Mouse (Mus musculus): Measurements from ENCODE around the gene Cdh13. TPM values are rescaled to one million over a fixed set of nuclear protein-coding genes. Genes with fewer than 3 reads are reported as not detected.
A peak's percentile ranks its signal among the peaks of the same experiment; 100 is the strongest.

Gene Cdh13
- 100 to 1,000 TPM in 1 of 4 experiments, 10 to 100 TPM in 3; 74.1 to 101 (median 94.7) TPM for total RNA-seq (2022)

GRCm38 (mm10) chr8:118283600-118284111 is at the start of gene Cdh13:
Gene Cdh13, plus strand, starts transcription at chr8:118283733.
- DNase-seq (ENCODE audit: low spot score in 2 of 2), result peak; percentile 32 to 51

DNA sequence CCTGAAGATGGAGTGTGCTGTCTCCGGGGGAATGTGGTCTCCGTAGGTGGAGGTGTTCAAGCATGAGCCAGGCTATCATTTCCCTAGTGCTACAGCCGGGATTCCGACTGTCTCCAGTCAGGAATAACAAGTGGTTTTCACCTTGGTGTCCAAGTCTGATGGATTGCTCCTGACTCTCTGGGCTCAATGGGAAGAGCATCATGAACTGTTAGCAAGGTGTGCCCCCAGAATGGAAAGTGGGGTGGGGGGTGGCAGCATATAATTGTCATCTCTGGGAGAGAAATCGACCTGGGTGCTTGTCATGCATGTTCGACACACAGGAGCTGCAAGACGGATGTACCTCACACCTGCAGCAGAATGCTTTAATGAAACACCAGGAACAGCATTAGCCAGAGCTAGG is 47.9 kb upstream of the Cdh13 start:
- no peak for DNase-seq (ENCODE audit: low spot score in 2 of 2)

GRCm38 (mm10) chr8:118237150-118237620 is 46.3 kb upstream of the Cdh13 start:
- DNase-seq (ENCODE audit: low spot score in 2 of 2), result peak in 1 of 2 experiments; percentile 4

- no peak for DNase-seq (ENCODE audit: low spot score in 2 of 2)
These were observed 45.4 kb upstream of the Cdh13 start for GRCm38 (mm10) chr8:118238156-118238555.

GRCm38 (mm10) chr8:118239186-118239585 is 44.3 kb upstream of the Cdh13 start:
- no peak for DNase-seq (ENCODE audit: low spot score in 2 of 2)

DNA sequence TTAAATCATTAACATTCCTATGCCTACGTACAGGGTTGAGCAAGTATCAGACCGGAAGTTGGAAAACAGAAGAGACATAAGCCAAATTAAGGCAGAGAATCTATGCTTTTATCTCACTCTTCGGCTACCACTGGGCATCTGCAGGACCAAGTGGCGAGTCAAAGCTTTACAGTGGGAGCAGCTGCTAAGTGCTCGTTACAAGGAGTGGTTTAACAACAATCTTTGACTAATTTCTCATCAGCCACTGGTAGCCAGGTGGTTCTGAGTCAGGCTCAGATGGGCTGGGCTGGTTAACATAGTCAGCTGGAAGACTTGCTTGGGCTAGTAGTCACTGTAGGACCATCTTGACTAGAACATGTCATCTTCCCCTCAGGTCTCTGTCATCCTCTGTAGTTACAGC is 34.2 kb upstream of the Cdh13 start:
- no peak for DNase-seq (ENCODE audit: low spot score in 2 of 2)

DNA sequence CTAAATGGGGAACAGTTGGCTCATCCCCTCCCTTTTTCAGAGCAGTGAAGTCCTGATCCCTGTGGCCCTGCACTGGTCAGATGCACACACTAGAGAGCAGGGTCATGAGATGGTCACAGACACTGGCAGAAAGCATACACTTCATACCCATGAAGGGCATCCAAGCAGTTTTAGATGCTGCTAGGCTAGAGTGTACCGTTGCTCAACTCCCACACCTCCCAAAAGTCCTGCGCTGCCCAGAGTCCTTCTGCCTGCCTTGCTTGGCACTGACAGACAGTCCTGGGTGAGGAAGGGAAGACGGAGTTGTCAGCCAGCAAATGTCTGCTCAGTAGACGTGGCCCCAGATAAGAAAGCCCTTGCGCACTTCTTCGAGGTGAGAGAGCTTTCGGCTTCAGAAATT is 33.6 kb upstream of the Cdh13 start:
- DNase-seq (ENCODE audit: low spot score in 2 of 2), result no peak

DNA sequence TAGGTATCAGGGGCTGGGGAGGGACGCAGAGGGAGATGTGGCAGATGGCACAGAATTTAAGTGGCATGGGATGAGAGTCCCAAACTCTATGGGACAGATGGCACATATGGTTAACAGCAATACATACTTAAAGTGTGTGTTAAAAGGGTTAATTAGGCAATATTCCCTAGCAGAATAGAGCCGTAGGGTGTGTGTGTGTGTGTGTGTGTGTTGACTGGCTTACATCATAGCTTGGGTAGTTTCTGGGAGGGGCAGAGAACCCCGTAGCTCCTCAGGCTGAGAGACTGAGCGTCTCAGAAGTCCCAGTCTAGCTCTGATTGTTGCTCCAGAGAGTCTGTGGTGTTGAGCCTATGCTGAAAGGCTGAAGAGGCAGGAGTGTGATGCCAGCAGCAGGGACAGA is 20.4 kb upstream of the Cdh13 start:
- no peak for DNase-seq (ENCODE audit: low spot score in 2 of 2)

- no peak for DNase-seq (ENCODE audit: low spot score in 2 of 2)
These were observed 12.7 kb upstream of the Cdh13 start for GRCm38 (mm10) chr8:118270751-118271402.

- no peak for DNase-seq (ENCODE audit: low spot score in 2 of 2)
These were observed 11.0 kb upstream of the Cdh13 start for GRCm38 (mm10) chr8:118272493-118272892.

- no peak for DNase-seq (ENCODE audit: low spot score in 2 of 2)
These were observed 9.3 kb upstream of the Cdh13 start for GRCm38 (mm10) chr8:118274243-118274642.

DNA sequence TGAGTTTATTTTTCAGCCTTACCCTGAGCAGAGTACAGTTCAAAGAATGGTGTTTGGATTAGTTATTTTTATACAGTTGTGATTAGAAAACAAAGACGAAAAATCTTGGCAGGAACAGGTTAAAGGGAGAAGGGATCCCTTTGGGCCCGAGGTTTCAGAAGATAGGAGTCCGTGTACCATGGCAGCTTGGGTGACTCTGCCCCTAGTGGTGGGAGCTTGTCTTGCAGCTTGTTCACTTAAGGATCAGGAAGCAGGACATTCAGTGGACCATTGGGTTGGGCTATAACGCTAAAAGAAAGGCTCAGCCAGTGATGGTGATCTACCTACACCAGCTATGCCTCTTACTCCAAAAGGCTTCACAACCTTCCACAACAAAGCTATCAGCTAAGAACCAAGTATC is 8.8 kb upstream of the Cdh13 start:
- peak; percentile 50 to 60 for DNase-seq (ENCODE audit: low spot score in 2 of 2)

DNA sequence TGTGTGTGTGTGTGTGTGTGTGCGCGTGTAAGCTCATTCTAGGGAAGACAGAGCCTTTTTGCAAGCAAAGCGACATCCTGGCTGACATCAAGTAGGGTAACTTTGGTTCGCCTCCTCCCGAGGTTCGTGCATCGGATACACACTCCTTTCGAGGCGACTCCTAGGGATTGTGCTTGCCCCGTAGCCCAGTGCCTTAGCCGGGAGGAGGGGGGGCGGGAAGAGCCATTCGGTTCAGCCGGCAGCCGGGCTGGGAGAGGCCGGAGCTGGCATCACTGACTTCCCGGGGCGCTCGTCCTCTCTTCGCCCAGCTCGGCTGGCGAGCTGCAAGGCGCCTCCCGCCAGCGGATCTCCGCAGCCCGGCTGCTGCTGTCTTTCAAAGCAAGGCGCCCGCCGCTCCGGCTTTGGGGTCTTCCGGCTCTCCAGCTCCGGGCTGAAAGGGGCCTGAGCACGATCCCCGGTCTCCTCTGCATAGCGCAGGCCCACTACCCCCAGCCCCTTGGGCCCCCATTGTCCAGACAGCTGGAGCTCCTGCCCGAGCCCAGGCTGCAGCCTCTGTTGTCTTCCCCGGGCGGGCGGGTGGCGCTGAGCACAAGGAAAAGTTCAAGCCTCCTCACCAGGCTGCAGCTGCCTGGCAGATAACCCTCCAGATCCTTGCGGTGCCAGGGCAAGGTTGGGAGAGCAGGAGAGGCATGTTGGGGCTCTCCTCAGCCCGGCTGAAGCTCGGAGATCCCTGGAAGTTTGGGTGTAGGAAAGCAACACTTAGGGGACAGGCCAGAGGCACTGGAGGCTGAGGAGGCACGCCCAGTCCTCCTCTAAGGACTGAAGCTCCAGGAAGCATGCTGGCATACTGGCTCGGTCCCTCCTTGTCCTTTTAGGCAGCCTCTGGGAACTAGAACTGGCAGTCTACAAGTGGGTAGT is 838 bp downstream of the Cdh13 start:
- DNase-seq (ENCODE audit: low spot score in 2 of 2), result peak; percentile 40 to 66

GRCm38 (mm10) chr8:118285596-118286281 is 2.2 kb downstream of the Cdh13 start:
- DNase-seq (ENCODE audit: low spot score in 2 of 2), result peak in 1 of 2 experiments; percentile 68

DNA sequence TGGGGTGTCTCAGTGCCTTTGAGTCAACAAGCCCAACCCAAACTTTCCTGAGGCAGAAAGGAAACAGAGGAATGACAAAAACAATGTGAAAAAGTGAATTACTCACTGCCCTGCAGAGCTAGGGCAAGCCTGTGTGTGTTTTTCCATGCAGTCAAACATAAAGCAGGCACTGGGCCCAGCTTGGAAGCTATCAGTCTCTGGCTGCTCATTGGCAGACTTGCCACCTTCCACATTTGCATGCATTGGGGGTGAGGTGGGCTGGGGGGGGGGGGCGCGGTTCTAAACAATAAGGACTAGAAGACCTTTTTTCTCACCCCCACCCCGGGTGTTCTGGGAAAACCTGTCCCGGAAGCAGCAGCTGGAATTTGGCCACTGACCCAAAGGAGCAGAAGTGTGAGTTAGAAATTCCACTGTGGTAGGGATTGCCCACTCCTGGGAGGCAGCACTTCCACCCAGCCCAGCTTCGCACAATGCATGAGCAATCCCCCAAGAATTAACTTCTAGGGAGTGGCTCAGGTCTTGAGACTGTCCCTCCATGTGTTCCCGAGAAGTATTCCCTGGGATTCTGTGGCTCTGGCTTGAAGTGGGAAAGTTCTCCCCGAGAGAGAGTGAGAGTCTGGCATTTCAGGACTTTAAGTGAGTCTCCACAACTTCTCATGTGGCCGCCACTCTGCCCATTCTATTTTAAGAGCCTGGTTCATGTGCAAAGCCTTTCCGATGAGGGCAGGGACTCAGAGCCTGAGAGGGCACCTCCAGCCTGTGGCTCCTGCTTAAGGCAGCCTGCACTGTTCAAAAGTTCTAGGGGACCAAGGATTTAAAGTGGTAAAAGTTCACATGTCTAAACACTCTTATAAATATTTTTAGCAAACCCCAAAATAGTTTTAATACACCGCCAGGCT is 3.0 kb downstream of the Cdh13 start:
- peak; percentile 35 to 43 for DNase-seq (ENCODE audit: low spot score in 2 of 2)

DNA sequence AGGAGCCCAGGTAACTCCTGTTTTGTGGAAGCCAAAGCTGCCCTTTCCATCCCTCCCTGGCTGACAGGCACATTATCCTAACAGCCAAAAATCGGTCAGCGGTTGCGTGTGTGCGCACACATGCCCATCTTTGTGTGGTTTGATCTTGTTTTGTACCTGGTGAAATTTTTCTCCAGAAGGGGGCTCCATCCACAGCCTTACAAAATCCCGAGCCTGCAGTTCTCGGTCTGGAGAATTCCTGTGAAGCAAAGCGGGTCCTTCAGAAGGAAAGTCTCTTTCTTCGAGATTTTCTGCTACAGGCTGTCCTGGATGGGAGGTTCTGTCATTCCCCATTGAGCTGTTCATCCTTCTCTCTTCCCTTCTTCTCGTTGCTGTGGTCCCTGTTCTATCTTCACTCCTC is 4.0 kb downstream of the Cdh13 start:
- DNase-seq (ENCODE audit: low spot score in 2 of 2), result no peak

GRCm38 (mm10) chr8:118288259-118288952 is 4.9 kb downstream of the Cdh13 start:
- DNase-seq (ENCODE audit: low spot score in 2 of 2), result peak in 1 of 2 experiments; percentile 22

GRCm38 (mm10) chr8:118289091-118289490 is 5.6 kb downstream of the Cdh13 start:
- no peak for DNase-seq (ENCODE audit: low spot score in 2 of 2)

- DNase-seq (ENCODE audit: low spot score in 2 of 2), result no peak
These were observed 6.0 kb downstream of the Cdh13 start for GRCm38 (mm10) chr8:118289525-118289924.

GRCm38 (mm10) chr8:118290266-118290665 is 6.7 kb downstream of the Cdh13 start:
- DNase-seq (ENCODE audit: low spot score in 2 of 2), result no peak

Measured in gastrocnemius, adult 8-10 months (tissue).